Mouse (Mus musculus) cortical plate, adult 2 months (tissue): ENCODE measurements around the gene Tia1.

Source experiments
- CTCF ChIP-seq: fragments of 200-500 bp; IDR thresholded peaks from 2 replicates; pipeline ENCODE4 v1.5.1; 2011; ENCODE audit warnings: mild to moderate bottlenecking, control low read depth, low read length; ENCODE audit not compliant: insufficient read depth; ENCODE audit errors: extremely low read depth
- POLR2A ChIP-seq: fragments of 200-500 bp; IDR thresholded peaks from 2 replicates; pipeline ENCODE4 v1.6.1; 2011; ENCODE audit warnings: mild to moderate bottlenecking, low read length, control low read depth; ENCODE audit not compliant: insufficient read depth; ENCODE audit errors: extremely low read depth

GRCm38 (mm10) chr6:86364442-86365141, 39.4 kb upstream of the Tia1 start:
- TF ChIP-seq CTCF (peak; percentile 97), POLR2A (no peak)
